26 mouse cellular contexts compared by ENCODE assay signal in genomic region chr5:129085153-129085552, GRCm38 (mm10). TPM values are rescaled to one million over a fixed set of nuclear protein-coding genes. Genes with fewer than 3 reads are reported as not detected.
"Had no signal": no experiment of that assay in that cellular context is flagged by ENCODE, and none has a peak within 500 bp of the region (broad histone marks: within the 10 kb centered on the region; RNA-seq: fewer than 3 reads in every experiment).

No protein-coding gene starts in this region.

- ATAC-seq: forebrain, postnatal 0 days; hindbrain, postnatal 0 days; intestine, embryonic 16.5 days had no signal

- DNase-seq: forebrain, postnatal 0 days; gastrocnemius, postnatal 14 days; gastrocnemius, postnatal 36 days; heart, adult 11 months; heart, adult 2 months; heart, postnatal 14 days; heart, postnatal 36 days; kidney, adult 11 months; kidney, adult 2 months; kidney, adult 9 months; kidney, postnatal 14 days; kidney, postnatal 36 days; layer of hippocampus, postnatal 36 days; left cerebral cortex, postnatal 4 days had no signal

- H3K4me1 ChIP-seq: heart, embryonic 13.5 days; heart, embryonic 15.5 days; hindbrain, embryonic 13.5 days; hindbrain, embryonic 15.5 days; kidney, embryonic 15.5 days; limb, embryonic 13.5 days; limb, embryonic 15.5 days had no signal

- H3K36me3 ChIP-seq: heart, embryonic 13.5 days; heart, embryonic 15.5 days; hindbrain, embryonic 13.5 days; hindbrain, embryonic 15.5 days; kidney, embryonic 15.5 days; limb, embryonic 13.5 days; limb, embryonic 15.5 days had no signal

- H3K9me3 ChIP-seq: heart, embryonic 13.5 days; heart, embryonic 15.5 days; hindbrain, embryonic 13.5 days; hindbrain, embryonic 15.5 days; kidney, embryonic 15.5 days; limb, embryonic 13.5 days; limb, embryonic 15.5 days had no signal

- H3K4me2 ChIP-seq: heart, embryonic 11.5 days; heart, embryonic 13.5 days; heart, embryonic 15.5 days; hindbrain, embryonic 13.5 days; hindbrain, embryonic 15.5 days; kidney, embryonic 15.5 days; limb, embryonic 13.5 days; limb, embryonic 15.5 days had no signal

- H3K27me3 ChIP-seq: heart, embryonic 13.5 days; heart, embryonic 15.5 days; hindbrain, embryonic 13.5 days; hindbrain, embryonic 15.5 days; limb, embryonic 13.5 days; limb, embryonic 15.5 days had no signal

- H3K9ac ChIP-seq: forebrain, postnatal 0 days; heart, embryonic 13.5 days; heart, embryonic 15.5 days; hindbrain, embryonic 13.5 days; hindbrain, embryonic 15.5 days; kidney, embryonic 15.5 days; limb, embryonic 13.5 days; limb, embryonic 15.5 days had no signal

- H3K4me3 ChIP-seq: heart, adult 2 months; heart, embryonic 13.5 days; heart, embryonic 15.5 days; hindbrain, embryonic 13.5 days; hindbrain, embryonic 15.5 days; kidney, embryonic 15.5 days; limb, embryonic 13.5 days; limb, embryonic 15.5 days had no signal

- H3K27ac ChIP-seq: heart, adult 2 months; heart, embryonic 13.5 days; heart, embryonic 15.5 days; hindbrain, embryonic 13.5 days; hindbrain, embryonic 15.5 days; hindbrain, postnatal 0 days; kidney, embryonic 15.5 days; kidney, postnatal 0 days; limb, embryonic 13.5 days; limb, embryonic 15.5 days had no signal

RNA-seq across cellular contexts. Expression of gene Adgrd1, which starts 11.4 kb away (rescaled TPM):
- polyA plus RNA-seq: limb, embryonic 11.5 days had no signal
